Mouse (Mus musculus) erythroid progenitor cell, adult 5-6 weeks (primary cell): ENCODE data around the gene Ppp1r14d. TPM values are rescaled to one million over a fixed set of nuclear protein-coding genes. Genes with fewer than 3 reads are reported as not detected.

ENCODE experiments used
- ATAC-seq: replicated peaks from 2 replicates; pipeline ENCODE4 v1.8.0; 2016; ENCODE audit warnings: moderate number of reproducible peaks, mild to moderate bottlenecking, moderate TSS enrichment, inconsistent platforms; ENCODE audit not compliant: poor library complexity, low FRiP score, severe bottlenecking
- total RNA-seq, 2 experiments: library from RNA; stranded (forward) in 1 of 2; stranded (reverse) in 1 of 2; fragments of 150-400 nt in 1 of 2; fragments of 186-747, 209-891 nt in 1 of 2; gene quantifications; 2 replicates each; pipeline versions ENCODE4 v1.2.3 to v1.2.4; 2015 to 2017; ENCODE audit warnings: low replicate concordance in 2 of 2

The Ppp1r14d gene
- total RNA-seq (2015; ENCODE audit: low replicate concordance) (not detected in 2 replicates), total RNA-seq (2017; ENCODE audit: low replicate concordance) (not detected in 2 replicates)

DNA sequence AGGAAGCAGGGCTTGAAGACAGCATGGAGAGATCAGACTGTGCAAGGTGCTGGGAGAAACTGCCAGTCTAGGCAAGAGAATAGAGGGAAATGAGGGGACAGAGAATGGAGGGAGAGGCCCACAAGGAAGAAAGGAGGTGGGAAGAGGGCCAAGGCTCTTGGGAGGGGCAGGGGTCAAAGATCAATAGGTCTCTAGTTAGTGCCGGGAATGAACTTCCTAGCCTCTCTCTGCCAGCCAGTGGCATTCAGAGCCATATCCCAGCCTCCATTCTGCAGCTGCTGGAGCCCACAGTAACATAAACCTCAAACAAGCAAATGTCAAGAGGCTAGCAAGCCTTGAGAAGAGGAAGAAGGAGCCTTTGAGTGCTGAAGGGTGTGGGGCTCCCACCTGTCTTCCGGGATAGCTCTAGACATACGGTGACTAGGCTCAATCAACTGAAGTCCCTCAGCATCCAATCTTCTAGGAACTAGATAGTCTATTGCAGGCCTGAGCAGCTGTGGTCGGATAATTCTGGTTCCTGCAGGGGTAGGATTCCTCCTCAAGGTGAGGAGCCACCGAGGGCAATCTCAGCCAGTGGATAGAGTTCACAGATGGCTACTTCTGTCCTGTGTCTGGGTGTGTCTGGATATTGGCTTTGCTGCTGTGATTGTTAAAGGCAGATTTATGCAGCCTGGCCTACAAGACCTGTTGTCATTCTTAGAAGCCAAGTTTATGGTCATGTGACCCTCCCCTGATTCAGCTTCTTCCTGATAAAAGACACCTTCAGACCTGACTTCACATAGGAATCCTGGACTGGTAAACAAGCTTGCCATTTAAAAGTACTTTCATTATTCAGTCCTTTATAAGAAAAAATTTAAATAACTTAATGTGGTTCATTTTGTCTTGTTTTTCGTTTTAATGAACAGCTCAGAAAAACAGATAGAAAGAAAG lies at the start of gene Ppp1r14d:
Gene Ppp1r14d, minus strand, starts transcription at position 132 of the 930 bp plus-strand sequence.
- no peak for ATAC-seq

- no peak for ATAC-seq
Observed at GRCm38 (mm10) chr2:119277810-119278209, 48.1 kb upstream of the Ppp1r14d start.

- no peak for ATAC-seq
Observed at GRCm38 (mm10) chr2:119276926-119277325, 47.2 kb upstream of the Ppp1r14d start.

DNA sequence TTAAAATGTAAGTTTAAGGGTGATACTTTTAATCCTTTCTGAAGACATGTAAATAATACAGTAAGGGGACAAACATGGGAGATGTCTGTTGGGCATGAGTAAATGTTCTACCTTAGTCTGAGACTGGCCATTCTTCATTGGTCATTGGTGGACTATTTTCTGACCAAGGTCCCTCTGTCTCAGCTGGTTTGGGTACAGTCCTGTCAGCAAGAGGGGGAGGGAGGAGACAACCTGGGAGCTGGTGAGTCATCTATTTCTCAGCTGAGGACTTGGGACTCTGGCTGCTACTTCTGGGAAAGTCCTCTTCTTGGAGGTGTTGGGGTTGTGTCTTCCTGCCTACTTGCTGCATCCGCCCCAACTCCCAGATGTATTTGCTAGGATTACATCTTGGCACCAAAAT lies 44.4 kb upstream of the Ppp1r14d start:
- ATAC-seq: no peak

GRCm38 (mm10) chr2:119270643-119271331 lies 41.1 kb upstream of the Ppp1r14d start, which contains the start of gene Rhov:
Gene Rhov, minus strand, starts transcription at chr2:119271272.
- peak; percentile 77 for ATAC-seq

- no peak for ATAC-seq
Observed at GRCm38 (mm10) chr2:119270286-119270642, 40.6 kb upstream of the Ppp1r14d start.

DNA sequence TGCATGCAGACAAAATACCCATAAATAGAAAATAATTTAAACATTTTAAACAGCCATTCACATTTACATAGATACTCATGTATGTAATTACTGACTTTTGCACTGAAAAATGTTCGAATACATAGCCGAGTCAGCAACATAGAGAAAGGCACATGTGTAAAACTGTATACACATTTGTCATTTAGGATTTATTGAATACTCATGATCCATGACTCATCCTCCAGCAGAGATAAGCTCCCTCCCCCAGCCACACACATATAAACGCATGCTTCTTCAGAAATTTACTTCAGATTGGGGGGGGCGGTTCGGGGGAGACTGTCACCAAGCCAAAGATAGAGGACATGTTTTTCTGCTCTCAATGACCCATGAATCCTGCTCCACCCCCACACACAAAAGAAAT lies 34.1 kb upstream of the Ppp1r14d start:
- ATAC-seq: no peak

GRCm38 (mm10) chr2:119262978-119263377 lies 33.3 kb upstream of the Ppp1r14d start:
- no peak for ATAC-seq

DNA sequence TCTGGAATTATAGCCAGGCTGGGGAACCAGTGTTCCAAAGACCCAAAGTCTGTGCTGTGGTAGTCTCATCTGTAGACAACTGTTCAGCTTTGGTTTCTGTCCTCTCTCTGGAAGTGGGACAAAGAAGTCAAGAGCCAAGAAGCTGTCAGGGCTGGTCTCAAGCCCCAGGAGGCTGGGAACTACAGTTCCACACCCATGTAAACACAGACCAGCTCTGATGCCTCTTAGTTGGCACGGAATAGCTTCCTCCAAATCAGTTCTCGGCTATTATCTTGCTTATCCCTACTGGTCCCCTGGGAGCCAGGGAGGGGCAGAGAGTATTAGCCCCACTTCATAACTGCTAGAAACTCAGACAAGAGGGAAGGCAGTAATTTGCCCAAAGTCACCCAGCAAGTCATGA lies 31.6 kb upstream of the Ppp1r14d start:
- no peak for ATAC-seq

GRCm38 (mm10) chr2:119260518-119260917 lies 30.8 kb upstream of the Ppp1r14d start:
- no peak for ATAC-seq

- no peak for ATAC-seq
Observed at GRCm38 (mm10) chr2:119254976-119255375, 25.3 kb upstream of the Ppp1r14d start.

- peak; percentile 77 for ATAC-seq
Observed at GRCm38 (mm10) chr2:119250826-119251478, 21.2 kb upstream of the Ppp1r14d start.

- no peak for ATAC-seq
Observed at GRCm38 (mm10) chr2:119250377-119250776, 20.7 kb upstream of the Ppp1r14d start.

DNA sequence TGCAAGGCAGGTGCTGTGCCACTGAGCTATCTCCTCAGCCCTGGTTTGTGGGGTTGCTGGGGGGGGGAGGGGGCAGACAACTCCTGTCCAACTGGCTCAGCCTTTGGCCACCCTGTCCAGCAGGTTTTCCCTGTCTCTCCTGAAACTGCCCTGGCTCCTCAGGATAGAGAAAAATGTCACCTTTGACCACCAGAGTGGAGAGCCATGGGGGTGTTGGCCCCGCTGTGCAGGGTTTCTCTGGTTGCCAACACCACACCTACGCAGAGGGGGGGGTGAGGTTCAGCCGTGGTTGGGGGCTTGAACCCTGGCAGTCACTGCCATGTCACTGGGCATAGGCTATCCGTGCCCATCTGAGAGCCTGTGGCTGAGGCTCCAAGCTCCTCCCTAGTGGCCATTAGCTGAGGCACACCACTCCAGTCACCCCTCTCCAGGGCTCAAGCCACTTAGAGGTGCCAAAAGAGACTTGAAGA lies 19.9 kb upstream of the Ppp1r14d start:
- no peak for ATAC-seq

GRCm38 (mm10) chr2:119247904-119248303 lies 18.2 kb upstream of the Ppp1r14d start:
- ATAC-seq: no peak

DNA sequence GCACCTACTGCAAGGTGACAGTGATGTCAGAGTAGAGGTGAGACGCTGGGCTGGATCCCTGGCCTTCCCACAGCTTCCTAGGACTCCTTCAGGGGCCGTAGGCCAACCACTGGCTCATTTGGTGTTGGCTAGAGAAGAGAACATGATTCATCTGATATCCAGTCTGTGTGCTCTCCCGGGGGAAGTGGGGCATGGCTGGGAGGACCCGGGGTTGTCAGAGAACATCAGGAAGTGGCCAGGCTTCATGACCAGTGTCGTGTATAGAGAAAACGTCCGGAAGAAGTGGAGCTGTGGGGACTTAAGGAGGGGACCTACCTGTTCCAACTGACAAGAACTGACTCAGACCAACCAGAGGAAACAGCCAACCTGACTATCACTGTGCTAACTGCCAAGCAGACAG lies 15.5 kb upstream of the Ppp1r14d start:
- no peak for ATAC-seq

- ATAC-seq: no peak
Observed at GRCm38 (mm10) chr2:119242548-119242947, 12.8 kb upstream of the Ppp1r14d start.

GRCm38 (mm10) chr2:119240819-119241186 lies 11.1 kb upstream of the Ppp1r14d start:
- ATAC-seq: no peak

- ATAC-seq: no peak
Observed at GRCm38 (mm10) chr2:119240075-119240818, 10.5 kb upstream of the Ppp1r14d start.

- ATAC-seq: no peak
Observed at GRCm38 (mm10) chr2:119238671-119239070, 9.0 kb upstream of the Ppp1r14d start.
